Mouse (Mus musculus) thymus, adult 2 months (tissue): ENCODE measurements at regions not wholly inside any gene's neighbourhood (a gene's known extent, or its start where the extent isn't known, plus 50 kb on each side); places are given as distances from the start of the nearest gene placed in this dataset.

Experiments used
- CTCF ChIP-seq: fragments of 200-500 bp; IDR thresholded peaks from 2 replicates; pipeline ENCODE4 v1.5.1; 2012; ENCODE audit warnings: mild to moderate bottlenecking, control low read depth, low read length, moderate library complexity, borderline replicate concordance; ENCODE audit not compliant: control insufficient read depth, poor library complexity, insufficient read depth; ENCODE audit errors: extremely low read depth
- POLR2A ChIP-seq: fragments of 200-500 bp; IDR thresholded peaks from 2 replicates; pipeline ENCODE4 v1.6.1; 2012; ENCODE audit warnings: mild to moderate bottlenecking, low read length, control low read depth, moderate library complexity; ENCODE audit not compliant: control insufficient read depth, poor library complexity, insufficient read depth; ENCODE audit errors: extremely low read depth

GRCm38 (mm10) chr12:25924526-25924925, 490.5 kb downstream of the Rnf144a start:
- TF ChIP-seq CTCF, result no peak
- TF ChIP-seq POLR2A, result no peak
